Mouse (Mus musculus) liver, embryonic 16.5 days (tissue): ENCODE data around the gene Myh13. TPM values are rescaled to one million over a fixed set of nuclear protein-coding genes. Genes with fewer than 3 reads are reported as not detected.

Source experiments
- polyA plus RNA-seq: library from polyadenylated mRNA; unstranded; fragments of >200 nt; fragmentation: Nextera tagmentation; extraction: Ambion mirVana; gene quantifications from 2 replicates; pipeline ENCODE4 v1.2.1, GENCODE M21; 2015

Myh13 gene
- polyA plus RNA-seq, 1 experiment from 2014 or later: not detected

Other genes starting within 250 kb of the Myh13 start
- 3.6 and 7.0 TPM in 2 replicates for gene Myh3, start 243.4 kb upstream of the Myh13 start, polyA plus RNA-seq
- gene Myh2, start 150.6 kb upstream of the Myh13 start, polyA plus RNA-seq: not detected in 2 replicates
- gene Myh1, start 121.6 kb upstream of the Myh13 start, polyA plus RNA-seq: 0.05 and 0.14 TPM in 2 replicates
- gene Myh4, start 83.6 kb upstream of the Myh13 start, polyA plus RNA-seq: 0.07 and 0.20 TPM in 2 replicates
- gene Myh8, start 44.5 kb upstream of the Myh13 start, polyA plus RNA-seq: 8.0 and 20.5 TPM in 2 replicates
- 2.0 and 2.5 TPM in 2 replicates for gene Gas7, start 133.8 kb downstream of the Myh13 start, polyA plus RNA-seq